Mouse (Mus musculus): Measurements from ENCODE around the gene Olfr714. TPM values are rescaled to one million over a fixed set of nuclear protein-coding genes. Genes with fewer than 3 reads are reported as not detected.

The Olfr714 gene
- not detected for polyA plus RNA-seq (2017; shearing (Covaris generic))

DNA sequence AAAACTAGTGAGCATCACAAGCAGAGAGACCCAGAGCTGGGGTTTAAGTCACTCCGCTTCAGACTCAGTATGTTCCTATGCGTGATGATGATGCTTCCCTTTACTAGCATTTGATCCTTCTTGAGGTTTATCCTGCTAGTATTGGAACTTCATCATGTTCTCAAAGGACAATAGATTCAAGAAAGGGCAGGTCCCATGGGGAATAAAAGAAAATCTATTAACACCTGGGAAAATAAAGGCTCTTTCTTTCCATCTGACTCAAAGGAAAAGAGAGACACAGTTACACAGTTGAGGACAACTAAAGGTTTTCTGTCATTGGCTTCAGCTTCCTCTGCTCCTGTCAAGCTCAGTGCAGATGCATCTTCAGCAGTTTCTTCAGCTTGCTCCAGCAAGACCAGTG, at the start of gene Olfr714:
Gene Olfr714 (plus strand): TSS at position 301 of the 400 bp plus-strand sequence.

DNA sequence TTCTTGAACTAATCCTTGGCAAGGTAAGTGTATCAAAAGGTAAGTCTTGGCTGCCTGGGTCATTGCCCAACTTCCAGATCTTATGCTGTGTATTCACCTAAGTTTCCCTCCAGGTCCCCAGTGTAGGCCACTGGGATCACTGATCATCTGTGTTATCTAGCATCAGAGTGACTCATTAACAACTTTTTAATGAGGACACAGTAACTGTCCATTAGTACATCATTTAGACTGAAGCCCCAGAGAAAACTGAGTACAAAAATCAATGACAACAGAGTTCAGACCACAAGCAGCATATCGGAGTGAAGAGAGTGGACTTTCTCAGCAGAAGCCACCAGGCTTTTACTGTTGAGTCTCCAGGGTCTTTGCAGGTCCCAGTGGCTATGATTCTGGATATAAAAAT, 39.9 kb upstream of the Olfr714 start, which contains the start of gene Olfr713:
Gene Olfr713 (plus strand): TSS at position 301 of the 400 bp plus-strand sequence.

DNA sequence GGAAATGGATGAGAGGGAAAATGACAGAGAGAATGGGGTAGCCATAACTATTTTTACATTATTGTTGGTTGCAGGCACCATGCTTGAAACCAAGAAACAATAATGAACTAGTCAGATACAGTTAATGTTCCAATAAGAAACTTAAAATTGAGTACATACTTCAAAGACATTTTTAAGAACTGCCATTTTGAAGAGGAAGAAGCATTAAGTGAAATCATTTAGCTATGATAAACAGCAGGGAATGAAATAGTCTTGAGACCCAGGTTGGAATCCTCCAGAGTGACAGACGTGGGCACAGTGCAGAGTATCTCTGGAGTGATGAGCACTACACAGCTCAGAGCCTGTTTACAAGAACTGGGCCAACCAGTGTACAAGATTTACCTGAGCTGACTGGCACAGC, 22.1 kb downstream of the Olfr714 start, which contains the start of gene Olfr17:
Gene Olfr17 (plus strand): TSS at position 301 of the 400 bp plus-strand sequence.

DNA sequence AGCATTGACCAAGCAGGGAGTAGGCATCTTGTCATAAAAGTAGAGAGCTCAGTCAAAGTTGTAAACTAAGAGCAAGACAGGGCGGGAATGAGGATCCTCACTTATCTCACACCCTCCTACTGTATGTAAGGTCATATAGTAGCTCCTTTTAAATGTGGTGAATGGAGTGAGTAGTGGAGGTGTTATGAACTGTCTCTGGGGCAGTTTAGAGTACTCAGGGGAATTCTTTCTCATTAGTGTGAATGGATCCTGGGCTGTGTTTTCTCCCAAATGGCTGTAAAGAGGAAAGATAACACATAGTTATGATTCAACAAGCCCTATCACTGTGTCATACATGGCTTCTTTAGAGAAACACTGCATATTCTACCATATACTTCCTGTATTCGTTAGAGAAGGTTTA, 39.5 kb downstream of the Olfr714 start, which contains the start of gene Olfr715b:
Gene Olfr715b (minus strand): TSS at position 101 of the 400 bp plus-strand sequence.

Other genes starting within 250 kb of the Olfr714 start
- not detected for gene Olfr702, start 237.1 kb upstream of the Olfr714 start, polyA plus RNA-seq (2017; shearing (Covaris generic))
- not detected for gene Olfr703, start 227.6 kb upstream of the Olfr714 start, polyA plus RNA-seq (2017; shearing (Covaris generic))
- not detected for gene Olfr704, start 207.8 kb upstream of the Olfr714 start, polyA plus RNA-seq (2017; shearing (Covaris generic))
- not detected for gene Olfr705, start 194.1 kb upstream of the Olfr714 start, polyA plus RNA-seq (2017; shearing (Covaris generic))
- gene Olfr706, start 182.8 kb upstream of the Olfr714 start, polyA plus RNA-seq (2017; shearing (Covaris generic)), result not detected
- gene Olfr707, start 169.7 kb upstream of the Olfr714 start, polyA plus RNA-seq (2017; shearing (Covaris generic)), result not detected
- gene Olfr1532-ps1, start 163.0 kb upstream of the Olfr714 start, polyA plus RNA-seq (2017; shearing (Covaris generic)), result not detected
- gene Olfr709-ps1, start 138.8 kb upstream of the Olfr714 start, polyA plus RNA-seq (2017; shearing (Covaris generic)), result not detected
- not detected for gene Olfr710, start 122.7 kb upstream of the Olfr714 start, polyA plus RNA-seq (2017; shearing (Covaris generic))
- gene Olfr6, start 107.0 kb upstream of the Olfr714 start, polyA plus RNA-seq (2017; shearing (Covaris generic)), result 0.19 TPM
- not detected for gene Olfr711, start 95.5 kb upstream of the Olfr714 start, polyA plus RNA-seq (2017; shearing (Covaris generic))
- gene Olfr2, start 64.9 kb upstream of the Olfr714 start, polyA plus RNA-seq (2017; shearing (Covaris generic)), result not detected
- not detected for gene Olfr713, start 39.8 kb upstream of the Olfr714 start, polyA plus RNA-seq (2017; shearing (Covaris generic))
- not detected for gene Olfr17, start 22.2 kb downstream of the Olfr714 start, polyA plus RNA-seq (2017; shearing (Covaris generic))
- not detected for gene Olfr715b, start 39.4 kb downstream of the Olfr714 start, polyA plus RNA-seq (2017; shearing (Covaris generic))
- 0.05 TPM for gene Olfr715, start 60.1 kb downstream of the Olfr714 start, polyA plus RNA-seq (2017; shearing (Covaris generic))
- 0.07 TPM for gene Olfr716, start 67.3 kb downstream of the Olfr714 start, polyA plus RNA-seq (2017; shearing (Covaris generic))
- not detected for gene Nlrp14, start 96.0 kb downstream of the Olfr714 start, polyA plus RNA-seq (2017; shearing (Covaris generic))
- not detected for gene Rbmxl2, start 138.5 kb downstream of the Olfr714 start, polyA plus RNA-seq (2017; shearing (Covaris generic))

All from CD4-positive, CD25-positive, alpha-beta regulatory T cell (primary cell).